Mouse (Mus musculus) embryonic fibroblast, embryonic 13.5 days (primary cell): ENCODE data around the gene Fhit.

Experiments used
- CTCF ChIP-seq: IDR thresholded peaks from 2 replicates; pipeline ENCODE4 v1.5.1; 2011; ENCODE audit warnings: mild to moderate bottlenecking, control low read depth, low read length, moderate library complexity, borderline replicate concordance; ENCODE audit not compliant: insufficient read depth
- POLR2A ChIP-seq: IDR thresholded peaks from 2 replicates; pipeline ENCODE4 v1.6.1; 2011; ENCODE audit warnings: low read depth, mild to moderate bottlenecking, control low read depth, low read length, moderate library complexity

DNA sequence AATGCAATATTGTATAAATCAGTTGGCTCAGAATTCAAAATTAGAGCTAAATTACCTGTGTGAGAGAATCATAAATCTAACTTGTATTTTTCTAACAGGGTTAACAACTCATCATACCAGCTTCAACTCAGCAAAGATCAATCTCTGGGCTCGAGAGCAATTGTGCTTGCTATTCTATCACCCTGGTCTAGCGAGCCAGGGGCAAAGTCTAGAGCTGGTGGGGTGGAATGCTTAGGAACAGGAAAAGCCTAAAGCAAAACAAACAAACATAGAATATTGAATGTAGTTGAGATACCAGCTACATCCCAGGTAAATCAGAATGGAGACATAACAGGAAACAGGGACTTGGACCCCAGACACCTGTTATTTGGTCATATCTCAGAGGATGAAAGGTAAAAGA is 594.1 kb downstream of the Fhit start:
- TF ChIP-seq CTCF (no peak), POLR2A (no peak)
